Mouse (Mus musculus): ENCODE results near the gene S100a1. TPM values are rescaled to one million over a fixed set of nuclear protein-coding genes. Genes with fewer than 3 reads are reported as not detected.
A peak's percentile ranks its signal among the peaks of the same experiment; 100 is the strongest.

S100a1 gene
- 42.8 and 45.3 TPM in 2 replicates for polyA plus RNA-seq (2015; fragmentation: Nextera tagmentation; extraction: Ambion mirVana)

DNA sequence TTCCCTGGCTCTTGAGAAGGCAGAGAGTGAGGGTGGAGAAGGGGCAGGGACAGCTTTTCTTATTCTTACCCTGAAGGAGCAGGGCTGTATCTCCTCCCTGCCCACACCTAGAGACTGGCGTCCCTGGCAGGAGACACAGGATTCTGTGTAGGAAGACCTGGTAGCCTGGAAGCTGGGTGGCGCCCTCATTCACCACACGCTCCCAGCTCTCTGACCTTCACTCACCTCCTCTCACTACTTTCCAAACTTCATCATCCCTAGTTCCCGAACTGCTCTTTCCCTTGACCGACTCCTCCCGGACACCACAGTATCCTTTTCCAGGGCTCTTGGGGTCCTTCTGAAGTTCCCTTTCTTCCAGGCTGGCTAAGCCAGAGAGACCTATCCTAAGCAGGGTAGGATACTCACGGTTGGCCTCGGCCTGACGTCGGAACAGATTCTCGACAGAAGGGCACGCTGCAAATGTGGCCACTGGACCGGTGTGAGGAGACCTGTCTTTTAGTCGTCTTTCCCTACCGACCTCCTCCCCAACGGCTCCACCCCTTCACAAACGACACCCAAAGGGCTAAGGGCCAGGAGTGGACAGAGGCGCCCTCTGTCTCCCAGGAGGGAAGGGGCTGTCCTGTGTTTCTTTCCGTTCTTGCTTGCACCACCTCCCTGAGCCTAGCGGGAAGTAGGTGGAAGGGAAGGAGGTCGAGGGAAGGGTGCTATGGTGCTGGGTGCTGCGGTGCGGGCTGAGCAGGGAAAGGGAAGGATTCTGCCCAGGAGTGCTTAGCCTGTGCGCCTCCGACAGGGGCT lies at the start of gene S100a1, which contains the start of gene S100a13:
S100a1 (minus strand) TSS at position 597 of the 795 bp plus-strand sequence.
S100a13 (plus strand) TSS at position 640 of the 795 bp plus-strand sequence.
- Histone ChIP-seq H3K4me3 (peak within 1 kb of the TSS; percentile 46), H3K27me3 (no peaks in the 10 kb centered on the region), H3K9ac (peak within 1 kb of the TSS; percentile 39), H3K27ac (peak within 1 kb of the TSS; percentile 52; the same call in 1 of the 2 replicates), H3K9me3 (no peaks in the 10 kb centered on the region), H3K4me1 (peaks cover 19% of the 10 kb centered on the region), H3K4me2 (peak within 1 kb of the TSS; percentile 93), H3K36me3 (no peaks in the 10 kb centered on the region)
- WGBS = 5% methylated on average over 25 of the region's 25 CpGs
- ATAC-seq (ENCODE audit: borderline replicate concordance, extremely low read depth, low FRiP score, low TSS enrichment) = peak; percentile 43; the same call in 1 of the 2 replicates

DNA sequence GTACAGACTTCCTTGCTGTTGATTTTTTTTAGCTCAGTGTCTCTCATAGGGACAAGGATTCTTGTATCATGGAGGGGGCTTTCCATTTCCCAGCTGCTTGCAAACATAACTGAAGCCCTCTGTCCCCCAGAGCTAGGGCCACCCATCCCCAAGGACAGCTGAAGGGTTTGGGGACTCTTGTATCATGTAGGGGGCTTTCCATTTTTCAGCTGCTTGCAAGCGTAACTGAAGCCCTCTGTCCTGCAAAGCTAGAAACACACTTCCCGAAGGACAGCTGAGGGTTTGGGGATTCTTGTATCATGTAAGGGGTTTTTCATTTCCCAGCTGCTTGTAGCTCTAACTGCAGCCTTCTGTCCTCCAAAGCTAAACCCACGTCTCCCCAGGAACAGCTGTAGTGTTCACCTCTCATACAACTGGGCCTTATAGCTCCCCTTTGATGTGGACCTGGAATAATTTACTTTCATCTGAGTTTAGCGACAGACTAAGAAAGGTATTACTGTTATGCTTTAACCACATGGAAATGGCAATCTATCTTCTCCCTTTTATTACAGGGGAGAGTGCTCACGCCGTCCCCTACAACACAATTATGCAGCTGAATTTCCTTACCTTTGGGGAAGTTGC lies 45.9 kb upstream of the S100a1 start, which contains the start of gene S100a3:
S100a3 (plus strand) TSS at position 571 of the 621 bp plus-strand sequence.
- ATAC-seq (ENCODE audit: borderline replicate concordance, extremely low read depth, low FRiP score, low TSS enrichment) = no peak
- Histone ChIP-seq H3K4me2 (no peak within 1 kb of the TSS), H3K27me3 (no peaks in the 10 kb centered on the region), H3K4me1 (no peaks in the 10 kb centered on the region), H3K36me3 (no peaks in the 10 kb centered on the region), H3K27ac (no peak within 1 kb of the TSS), H3K9ac (no peak within 1 kb of the TSS), H3K4me3 (no peak within 1 kb of the TSS), H3K9me3 (no peaks in the 10 kb centered on the region)
- 74% methylated on average over 6 of the region's 6 CpGs for WGBS

DNA sequence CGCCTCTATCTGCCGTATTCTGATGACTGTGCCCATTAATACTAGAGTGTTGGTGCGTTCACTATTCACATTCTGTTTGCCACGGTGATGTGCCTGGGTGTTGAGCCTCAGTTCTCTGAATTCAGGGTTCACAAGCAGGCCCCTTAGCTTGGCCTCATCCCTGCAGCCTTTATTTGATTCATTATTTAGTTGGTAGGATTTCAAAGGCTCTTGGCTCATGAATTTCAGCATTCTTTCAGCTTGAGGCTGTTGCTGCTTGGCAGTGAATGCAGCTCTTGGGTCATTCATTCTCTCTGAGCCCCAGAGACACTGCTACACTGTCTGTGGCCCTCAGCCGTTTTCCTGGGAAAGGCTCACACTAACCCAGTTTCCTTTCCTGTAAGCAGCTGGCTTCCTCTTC lies 41.8 kb upstream of the S100a1 start:
- no peak overlapping the region for H3K27ac ChIP-seq
- H3K9ac ChIP-seq = no peak overlapping the region
- WGBS = 67% methylated on average over 5 of the region's 5 CpGs
- H3K4me3 ChIP-seq = no peak overlapping the region
- no peaks in the 10 kb centered on the region for H3K9me3 ChIP-seq
- ATAC-seq (ENCODE audit: borderline replicate concordance, extremely low read depth, low FRiP score, low TSS enrichment) = no peak
- H3K36me3 ChIP-seq = no peaks in the 10 kb centered on the region
- no peak overlapping the region for H3K4me2 ChIP-seq
- no peaks in the 10 kb centered on the region for H3K27me3 ChIP-seq
- H3K4me1 ChIP-seq = no peaks in the 10 kb centered on the region

DNA sequence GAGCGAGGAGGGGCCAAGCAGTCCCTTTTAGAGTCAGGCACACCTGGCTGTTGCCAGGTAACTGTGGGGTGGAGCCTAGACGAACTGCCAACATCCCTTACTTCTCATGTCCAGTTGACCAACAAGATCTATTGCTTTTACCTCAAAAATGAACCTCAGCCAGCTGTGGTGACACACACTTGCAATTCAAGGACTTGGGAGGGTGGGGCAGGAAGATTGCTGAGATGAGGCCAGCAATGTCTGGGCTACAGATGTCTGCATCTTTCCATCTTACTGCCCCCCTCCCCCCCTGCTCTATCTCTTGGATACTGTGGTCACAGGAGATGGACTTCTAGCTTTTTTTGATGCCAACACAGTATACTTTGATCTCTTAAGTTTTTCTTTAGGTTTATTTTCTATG lies 38.0 kb upstream of the S100a1 start:
- H3K9me3 ChIP-seq = no peaks in the 10 kb centered on the region
- H3K4me2 ChIP-seq = no peak overlapping the region
- no peak overlapping the region for H3K27ac ChIP-seq
- H3K27me3 ChIP-seq = no peaks in the 10 kb centered on the region
- no peak overlapping the region for H3K9ac ChIP-seq
- no peaks in the 10 kb centered on the region for H3K4me1 ChIP-seq
- no peaks in the 10 kb centered on the region for H3K36me3 ChIP-seq
- H3K4me3 ChIP-seq = no peak overlapping the region
- ATAC-seq (ENCODE audit: borderline replicate concordance, extremely low read depth, low FRiP score, low TSS enrichment) = no peak
- WGBS = 63% methylated on average over 2 of the region's 2 CpGs

DNA sequence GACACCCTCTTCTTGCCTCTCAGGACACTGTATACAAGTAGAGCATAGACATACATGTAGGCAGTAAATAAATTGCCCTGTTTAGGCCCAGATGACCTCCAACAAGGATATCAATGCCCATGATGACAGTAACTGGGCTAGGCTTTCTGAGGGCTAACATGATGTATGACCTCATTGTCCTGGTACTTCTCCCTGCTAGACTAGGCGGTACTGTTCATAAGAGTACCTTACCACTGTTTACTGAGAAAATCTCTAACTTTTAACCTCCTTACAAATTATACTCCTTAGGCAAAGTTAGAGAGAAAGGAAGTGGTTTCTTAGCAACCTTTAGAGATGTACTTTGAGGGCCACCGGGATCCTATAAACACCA lies 36.2 kb upstream of the S100a1 start:
- Histone ChIP-seq H3K4me2 (no peak overlapping the region), H3K9me3 (no peaks in the 10 kb centered on the region), H3K4me3 (no peak overlapping the region), H3K9ac (no peak overlapping the region), H3K27ac (no peak overlapping the region), H3K36me3 (no peaks in the 10 kb centered on the region), H3K27me3 (no peaks in the 10 kb centered on the region), H3K4me1 (no peaks in the 10 kb centered on the region)
- ATAC-seq (ENCODE audit: borderline replicate concordance, extremely low read depth, low FRiP score, low TSS enrichment) = no peak
- WGBS = 72% methylated on average over 2 of the region's 2 CpGs

DNA sequence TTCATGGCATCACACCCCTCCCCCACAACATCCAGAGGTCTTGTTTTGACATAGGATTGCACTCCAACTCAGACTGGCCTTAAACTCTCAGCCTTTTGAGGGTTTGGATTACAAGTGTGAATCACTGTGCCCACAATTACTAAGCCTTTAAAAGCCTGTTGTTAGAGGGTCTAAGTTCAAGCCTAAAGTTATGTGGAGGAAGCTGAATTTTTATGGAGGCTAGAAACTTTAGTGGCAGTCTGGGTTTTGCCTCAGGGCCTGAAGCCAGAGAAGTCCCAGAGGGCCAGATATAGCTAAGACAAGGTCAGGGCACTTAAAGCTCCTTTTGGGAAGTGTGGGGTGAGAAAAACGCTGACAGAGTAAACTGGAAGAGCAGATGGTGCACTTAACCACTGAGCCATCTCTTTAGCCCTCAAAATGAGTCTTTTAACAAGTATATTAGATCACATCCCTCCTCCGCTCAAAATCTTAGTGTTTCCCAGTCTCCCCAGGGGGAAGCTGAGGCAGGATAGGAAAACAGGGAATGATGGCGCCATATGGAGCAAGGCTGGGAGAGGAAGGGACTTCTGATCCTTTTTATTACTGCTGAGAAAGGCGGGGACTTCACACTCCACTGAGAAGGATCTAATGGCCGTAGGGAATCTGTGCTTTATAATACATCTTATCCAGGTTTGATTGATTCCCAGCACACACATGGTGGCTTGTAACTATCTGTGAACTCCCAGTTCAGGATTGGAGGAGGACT lies 35.7 kb upstream of the S100a1 start:
- Histone ChIP-seq H3K27me3 (no peaks in the 10 kb centered on the region), H3K4me2 (no peak overlapping the region), H3K27ac (no peak overlapping the region), H3K4me3 (no peak overlapping the region), H3K4me1 (no peaks in the 10 kb centered on the region), H3K9me3 (no peaks in the 10 kb centered on the region), H3K36me3 (no peaks in the 10 kb centered on the region), H3K9ac (no peak overlapping the region)
- ATAC-seq (ENCODE audit: borderline replicate concordance, extremely low read depth, low FRiP score, low TSS enrichment) = no peak
- 55% methylated on average over 5 of the region's 5 CpGs for WGBS

DNA sequence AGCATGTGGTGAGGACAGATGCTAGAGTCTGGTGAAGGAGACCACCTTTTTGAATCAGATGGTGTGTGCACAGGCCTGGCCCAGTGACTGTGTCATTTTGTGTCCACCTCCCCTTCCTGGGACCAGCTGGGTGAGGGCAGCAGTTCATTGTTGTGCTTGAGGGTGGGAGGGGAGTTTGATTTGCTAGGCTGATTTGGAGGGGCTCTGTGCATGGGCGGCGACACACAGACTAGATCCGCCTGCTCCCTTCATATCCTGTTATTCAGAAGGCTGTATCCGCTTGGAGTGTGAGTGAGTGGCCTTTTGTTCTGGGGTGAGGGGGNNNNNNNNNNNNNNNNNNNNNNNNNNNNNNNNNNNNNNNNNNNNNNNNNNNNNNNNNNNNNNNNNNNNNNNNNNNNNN lies 26.7 kb upstream of the S100a1 start:
- 54% methylated on average over 4 of the region's 4 CpGs for WGBS
- ATAC-seq (ENCODE audit: borderline replicate concordance, extremely low read depth, low FRiP score, low TSS enrichment) = no peak

DNA sequence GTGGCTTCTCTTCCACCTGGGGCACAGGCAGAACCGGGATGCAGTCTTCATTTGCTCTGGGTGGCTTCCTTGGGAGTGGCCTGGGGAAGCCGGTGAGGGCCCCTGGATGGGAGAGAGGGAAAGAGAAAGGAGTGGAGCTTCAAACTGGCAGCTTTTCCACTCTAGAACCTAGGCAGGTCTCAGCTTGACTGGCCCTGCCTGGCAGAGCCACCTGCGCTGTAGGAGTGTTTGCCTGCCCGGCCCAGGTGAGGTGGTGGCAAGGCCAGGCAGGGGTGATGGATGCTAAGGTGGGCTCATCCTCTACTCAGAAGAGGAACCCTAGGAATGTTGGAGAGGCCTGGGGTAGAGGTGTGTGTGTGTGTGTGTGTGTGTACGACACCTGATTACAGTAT lies 23.7 kb upstream of the S100a1 start:
- 0 out of 2 replicates have a peak, but pooled peaks cover 9% of the 10 kb centered on the region for H3K4me1 ChIP-seq
- H3K9ac ChIP-seq = 0 out of 2 replicates have a peak overlapping the region, but pooled peaks have one; percentile 16
- H3K4me2 ChIP-seq = peak overlapping the region; percentile 47
- peak overlapping the region; percentile 61; the same call in 1 of the 2 replicates for H3K27ac ChIP-seq
- no peak for ATAC-seq (ENCODE audit: borderline replicate concordance, extremely low read depth, low FRiP score, low TSS enrichment)
- H3K9me3 ChIP-seq = no peaks in the 10 kb centered on the region
- peak overlapping the region; percentile 20 for H3K4me3 ChIP-seq
- H3K36me3 ChIP-seq = no peaks in the 10 kb centered on the region
- WGBS = 60% methylated on average over 5 of the region's 5 CpGs
- H3K27me3 ChIP-seq = no peaks in the 10 kb centered on the region

More for the DNA sequence above, 26.7 kb upstream of the S100a1 start:
- 0 out of 2 replicates have a peak, but pooled peaks cover 9% of the 10 kb centered on the region for H3K4me1 ChIP-seq
- H3K4me3 ChIP-seq = peak overlapping the region; percentile 20
- H3K27me3 ChIP-seq = no peaks in the 10 kb centered on the region
- H3K4me2 ChIP-seq = peak overlapping the region; percentile 37
- peak overlapping the region; percentile 41; the same call in 1 of the 2 replicates for H3K27ac ChIP-seq
- H3K9ac ChIP-seq = no peak overlapping the region
- no peaks in the 10 kb centered on the region for H3K9me3 ChIP-seq
- H3K36me3 ChIP-seq = no peaks in the 10 kb centered on the region

DNA sequence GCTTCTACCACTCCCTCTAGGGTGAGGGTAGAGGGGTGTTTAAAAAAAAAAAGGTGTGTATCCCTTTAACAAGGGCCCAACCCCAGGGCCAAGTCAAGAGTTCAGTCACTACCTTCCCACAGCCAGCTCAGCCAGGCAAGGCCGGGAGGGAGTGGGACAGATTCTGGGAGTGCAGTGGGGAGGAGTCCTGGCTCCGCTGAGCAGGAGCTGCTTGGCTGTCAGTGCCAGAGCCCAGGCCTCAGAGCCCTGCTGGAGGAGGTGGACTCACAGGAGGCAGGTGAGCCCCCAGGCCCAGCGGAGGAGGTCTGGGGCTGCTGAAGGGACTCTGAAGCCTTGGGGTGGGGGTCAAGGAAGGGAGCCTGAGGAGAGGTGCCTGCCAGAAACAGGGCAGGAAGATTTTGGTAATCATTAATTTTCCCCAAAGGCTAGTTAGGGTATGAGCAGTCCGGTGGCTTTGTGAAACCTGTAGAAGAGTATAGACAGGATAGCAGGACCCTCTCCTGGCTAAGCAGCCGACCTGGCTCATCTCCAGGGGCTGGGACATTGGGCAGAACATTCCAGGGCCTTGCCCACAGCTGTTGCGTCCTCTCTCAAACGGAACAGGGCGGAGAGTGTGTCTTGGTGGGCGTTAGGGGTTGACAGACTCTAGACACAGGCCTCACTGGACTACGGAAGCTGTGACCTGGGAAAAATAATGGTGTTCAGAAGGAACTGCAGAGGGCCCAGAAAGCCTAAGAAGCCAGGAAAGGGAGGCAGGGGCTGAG lies 23.1 kb upstream of the S100a1 start, which contains the start of gene S100a16:
S100a16 (plus strand) TSS at position 114 of the 764 bp plus-strand sequence.
- H3K27ac ChIP-seq = peak within 1 kb of the TSS; percentile 61; the same call in 1 of the 2 replicates
- H3K27me3 ChIP-seq = no peaks in the 10 kb centered on the region
- H3K4me1 ChIP-seq = 0 out of 2 replicates have a peak, but pooled peaks cover 9% of the 10 kb centered on the region
- WGBS = 30% methylated on average over 10 of the region's 10 CpGs
- peak within 1 kb of the TSS; percentile 20 for H3K4me3 ChIP-seq
- H3K36me3 ChIP-seq = no peaks in the 10 kb centered on the region
- H3K9ac ChIP-seq = peak within 1 kb of the TSS; percentile 16; the same call in 1 of the 2 replicates
- ATAC-seq (ENCODE audit: borderline replicate concordance, extremely low read depth, low FRiP score, low TSS enrichment) = peak; percentile 87
- H3K9me3 ChIP-seq = no peaks in the 10 kb centered on the region
- H3K4me2 ChIP-seq = peak within 1 kb of the TSS; percentile 47

DNA sequence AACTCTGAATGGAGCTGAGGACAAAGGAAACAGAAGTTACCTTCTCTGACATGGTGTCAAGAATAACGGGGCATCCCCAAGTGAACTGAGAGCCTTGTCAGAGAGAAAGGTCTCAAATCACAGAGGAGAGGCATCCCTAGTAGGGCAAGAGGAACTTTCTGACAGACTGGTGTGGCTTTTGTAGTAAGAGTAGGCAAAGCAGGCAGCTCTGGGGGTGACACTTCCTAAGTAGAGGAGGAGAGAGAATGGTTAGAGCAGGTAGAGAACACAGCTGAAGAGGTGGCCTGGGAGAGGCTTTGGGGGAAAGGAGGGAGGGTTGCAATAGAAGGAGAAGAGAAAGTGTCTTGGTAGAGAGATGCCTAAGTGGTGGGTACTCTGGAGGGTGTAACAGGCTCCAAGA lies 21.3 kb upstream of the S100a1 start:
- H3K27ac ChIP-seq = no peak overlapping the region
- no peak for ATAC-seq (ENCODE audit: borderline replicate concordance, extremely low read depth, low FRiP score, low TSS enrichment)
- no peak overlapping the region for H3K4me2 ChIP-seq
- H3K9me3 ChIP-seq = no peaks in the 10 kb centered on the region
- H3K36me3 ChIP-seq = no peaks in the 10 kb centered on the region
- 0 out of 2 replicates have a peak, but pooled peaks cover 9% of the 10 kb centered on the region for H3K4me1 ChIP-seq
- no peak overlapping the region for H3K9ac ChIP-seq
- H3K4me3 ChIP-seq = no peak overlapping the region
- no peaks in the 10 kb centered on the region for H3K27me3 ChIP-seq
- 63% methylated on average over 1 of the region's 1 CpGs for WGBS

DNA sequence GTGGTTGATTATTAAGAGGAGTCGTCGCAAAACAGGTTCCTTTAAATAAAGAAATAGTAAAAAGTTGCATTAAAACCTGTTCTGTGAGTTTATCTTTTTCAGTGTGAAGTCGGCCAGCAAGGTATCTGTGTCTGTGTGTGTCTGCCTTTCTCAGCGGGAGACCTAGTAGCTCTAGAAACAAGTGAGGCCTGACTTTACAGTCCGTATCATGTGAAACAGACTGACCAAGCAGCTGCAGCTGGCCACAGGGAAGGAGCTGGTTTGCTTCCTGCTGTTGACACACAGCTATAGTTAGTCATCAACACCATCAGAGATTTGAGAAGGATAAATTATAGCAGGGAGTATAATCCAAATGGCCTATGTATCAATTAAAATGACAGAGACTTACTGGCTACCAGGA lies 17.5 kb upstream of the S100a1 start:
- H3K4me2 ChIP-seq = no peak overlapping the region
- H3K4me1 ChIP-seq = peaks cover 2% of the 10 kb centered on the region; the same call in 1 of the 2 replicates
- no peaks in the 10 kb centered on the region for H3K36me3 ChIP-seq
- H3K27me3 ChIP-seq = no peaks in the 10 kb centered on the region
- H3K9me3 ChIP-seq = no peaks in the 10 kb centered on the region
- no peak overlapping the region for H3K9ac ChIP-seq
- H3K4me3 ChIP-seq = no peak overlapping the region
- no peak for ATAC-seq (ENCODE audit: borderline replicate concordance, extremely low read depth, low FRiP score, low TSS enrichment)
- H3K27ac ChIP-seq = no peak overlapping the region
- 59% methylated on average over 5 of the region's 5 CpGs for WGBS

Measured in lung, embryonic 15.5 days (tissue).